Mouse (Mus musculus): ENCODE measurements around the gene Asb16.

The Asb16 gene

DNA sequence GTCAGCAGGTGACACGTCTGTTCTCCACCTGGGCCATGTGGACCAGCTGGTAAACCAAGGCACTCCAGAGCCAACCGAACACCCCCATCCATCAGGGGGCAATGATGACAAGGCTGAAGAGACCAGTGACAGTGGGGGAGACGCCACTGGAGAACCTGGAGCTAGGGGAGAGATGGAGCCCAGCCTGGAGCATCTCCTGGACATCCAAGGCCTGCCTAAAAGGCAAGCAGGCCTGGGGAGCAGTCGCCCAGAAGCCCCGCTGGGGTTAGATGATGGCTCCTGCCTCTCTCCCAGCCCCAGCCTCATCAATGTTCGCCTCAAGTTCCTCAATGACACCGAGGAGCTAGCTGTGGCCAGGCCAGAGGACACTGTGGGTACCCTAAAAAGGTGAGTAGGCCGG lies 18.9 kb downstream of the Asb16 start:
- no peak for DNase-seq (ENCODE audit: low spot score)

DNA sequence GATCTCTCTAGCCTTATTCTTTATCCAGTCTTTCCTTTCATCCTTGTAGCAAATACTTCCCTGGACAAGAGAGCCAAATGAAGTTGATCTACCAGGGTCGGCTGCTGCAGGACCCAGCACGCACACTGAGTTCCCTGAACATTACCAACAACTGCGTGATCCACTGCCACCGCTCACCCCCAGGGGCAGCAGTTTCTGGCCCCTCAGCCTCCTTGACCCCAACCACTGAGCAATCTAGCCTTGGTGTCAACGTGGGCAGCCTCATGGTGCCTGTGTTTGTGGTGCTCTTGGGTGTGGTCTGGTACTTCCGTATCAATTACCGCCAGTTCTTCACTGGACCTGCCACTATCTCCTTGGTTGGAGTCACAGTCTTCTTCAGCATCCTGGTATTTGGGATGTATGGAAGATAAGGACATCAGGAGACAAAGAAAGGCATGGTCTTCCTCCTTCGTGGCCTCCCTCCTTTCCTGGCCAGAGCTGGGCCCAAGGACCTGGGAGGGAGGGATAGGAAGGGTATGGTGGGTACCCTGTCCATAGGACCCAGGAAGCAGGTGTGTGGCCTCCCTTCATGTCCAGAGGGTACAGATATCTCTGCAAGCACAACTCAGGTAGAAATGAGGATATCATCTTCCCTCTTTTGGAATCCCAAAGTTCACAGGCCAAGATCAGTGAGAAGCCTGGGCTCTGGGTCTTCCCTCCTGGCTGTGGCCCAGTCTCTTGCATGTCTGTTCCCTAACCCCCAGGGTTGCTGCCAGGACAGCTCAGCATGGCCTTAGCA lies 19.7 kb downstream of the Asb16 start:
- DNase-seq (ENCODE audit: low spot score): no peak

DNA sequence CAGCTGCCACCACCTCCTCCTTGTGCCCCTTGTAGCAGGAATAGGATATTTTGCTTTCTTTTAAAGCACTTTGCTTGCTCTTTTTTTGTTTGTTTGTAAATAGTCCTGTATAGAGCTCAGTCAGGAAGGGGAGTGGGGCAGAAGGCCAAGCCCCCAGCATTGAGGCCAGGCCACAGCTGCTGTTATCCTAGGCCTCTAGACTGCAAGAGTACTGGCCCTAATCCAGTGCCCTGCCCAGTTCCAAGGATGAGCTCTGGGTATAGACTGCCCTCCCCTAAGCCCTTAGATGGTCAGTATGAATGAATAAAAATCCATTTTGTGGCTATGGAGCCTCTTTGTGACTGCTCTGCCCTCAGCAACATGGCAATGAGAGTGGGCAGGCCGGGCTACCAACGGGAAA lies 20.4 kb downstream of the Asb16 start:
- DNase-seq (ENCODE audit: low spot score): peak; percentile 57

DNA sequence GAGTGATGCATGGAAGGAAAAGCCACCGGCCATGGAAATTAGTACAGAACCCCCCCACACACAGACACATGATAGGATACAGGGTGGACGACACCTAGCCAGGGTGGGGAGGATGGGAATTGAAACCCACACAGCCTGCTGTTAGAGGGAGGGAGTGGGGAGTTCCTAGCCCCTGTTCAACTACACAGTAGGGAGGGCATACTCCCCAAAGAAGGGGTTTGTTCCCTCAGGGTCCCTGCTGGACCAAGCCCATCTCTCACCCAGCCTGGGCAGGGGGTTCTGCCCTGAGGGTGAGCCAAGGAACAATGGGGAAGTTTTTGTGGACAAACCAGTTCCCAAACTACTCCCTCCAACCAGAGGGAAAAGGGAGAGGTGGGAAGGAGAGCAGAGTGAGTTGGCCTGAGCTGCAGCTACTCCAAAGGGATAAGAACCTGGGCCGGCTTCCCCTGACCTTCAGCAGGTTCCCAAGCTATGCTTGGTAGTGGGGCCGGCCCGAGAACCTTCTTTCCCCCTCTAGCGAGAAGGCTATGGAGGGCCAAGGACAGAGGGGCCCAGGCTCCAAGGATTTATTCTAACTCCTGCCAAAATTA lies 21.1 kb downstream of the Asb16 start:
- no peak for DNase-seq (ENCODE audit: low spot score)

DNA sequence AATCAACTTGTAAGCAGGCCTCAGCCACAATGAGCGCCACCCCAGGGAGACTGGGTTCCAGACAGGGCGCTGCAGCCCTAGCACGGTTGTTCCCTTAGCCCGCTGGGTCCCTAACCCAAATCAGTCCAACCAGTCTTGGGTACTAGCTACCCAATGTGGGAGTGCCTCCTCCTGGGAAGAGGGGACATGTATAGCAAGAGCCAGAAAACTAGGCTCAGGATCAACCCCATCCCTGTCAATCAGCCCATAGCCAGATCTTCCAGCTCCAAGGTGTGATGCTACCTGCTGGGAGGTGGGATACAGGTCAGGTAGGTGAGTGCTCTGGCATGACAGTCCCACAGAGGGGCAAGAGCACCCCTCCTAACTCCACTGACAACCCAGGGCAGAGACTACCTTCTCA lies 21.6 kb downstream of the Asb16 start:
- DNase-seq (ENCODE audit: low spot score): no peak

DNA sequence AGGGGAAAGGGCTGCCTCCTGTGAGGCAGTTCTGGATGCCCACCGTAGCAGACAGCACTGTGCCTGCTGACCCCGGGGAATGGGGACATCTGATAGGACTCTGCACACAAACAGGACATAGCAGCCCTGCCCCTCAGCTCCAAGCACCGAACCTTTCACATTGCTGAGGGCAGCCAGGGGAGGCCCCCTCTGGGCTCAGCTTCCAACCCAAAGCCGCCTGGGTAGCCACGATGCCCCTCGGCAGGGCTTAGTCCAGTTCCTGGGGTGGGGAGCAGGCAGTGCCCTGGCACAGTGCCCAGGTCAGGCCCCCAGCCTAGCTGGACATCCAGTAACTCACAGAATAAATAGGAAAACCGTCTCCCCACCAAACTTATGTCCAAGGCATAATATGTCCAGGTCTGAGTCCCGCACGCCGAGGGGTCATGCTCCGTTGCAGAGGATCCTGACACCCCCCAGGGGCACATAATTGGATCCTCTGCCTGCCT lies 22.6 kb downstream of the Asb16 start:
- no peak for DNase-seq (ENCODE audit: low spot score)

DNA sequence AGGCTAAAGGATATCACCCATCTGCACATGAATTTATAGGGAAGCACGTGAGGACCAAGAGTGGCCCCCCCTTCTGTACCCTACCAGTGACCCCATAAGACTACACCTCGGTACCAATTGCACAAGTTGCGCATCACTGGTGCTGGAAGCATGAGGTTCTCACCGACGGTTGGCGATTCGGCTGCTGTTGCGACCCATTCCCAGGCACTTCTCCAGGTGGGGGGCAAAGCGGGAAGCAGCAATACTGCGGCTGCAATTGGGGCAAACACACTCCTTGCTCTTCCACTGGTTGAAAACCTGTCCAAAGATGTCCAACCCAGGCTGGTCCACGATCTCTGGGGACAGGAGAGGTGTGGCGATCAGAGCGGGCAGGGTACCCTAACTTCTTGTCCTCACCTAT lies 25.4 kb downstream of the Asb16 start:
- no peak for DNase-seq (ENCODE audit: low spot score)

DNA sequence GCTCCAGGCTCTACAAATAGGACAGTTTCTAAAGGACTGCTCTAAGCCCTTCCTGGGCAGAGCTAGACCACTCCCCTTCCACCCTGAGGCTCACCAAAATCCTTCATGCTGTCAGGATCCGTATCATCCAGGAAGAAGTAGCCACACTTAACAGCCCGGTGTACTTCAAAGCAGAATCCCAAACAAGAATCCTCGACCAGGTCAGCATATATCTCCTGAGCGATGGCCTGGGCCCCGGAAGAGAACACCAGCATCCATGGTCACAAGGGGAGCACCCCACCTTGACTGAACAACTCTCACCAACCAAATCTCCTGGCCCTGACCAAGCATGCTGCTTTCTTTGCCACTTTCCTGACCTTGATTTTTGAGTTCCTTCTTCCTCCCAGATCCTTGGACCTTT lies 25.9 kb downstream of the Asb16 start:
- DNase-seq (ENCODE audit: low spot score): no peak

DNA sequence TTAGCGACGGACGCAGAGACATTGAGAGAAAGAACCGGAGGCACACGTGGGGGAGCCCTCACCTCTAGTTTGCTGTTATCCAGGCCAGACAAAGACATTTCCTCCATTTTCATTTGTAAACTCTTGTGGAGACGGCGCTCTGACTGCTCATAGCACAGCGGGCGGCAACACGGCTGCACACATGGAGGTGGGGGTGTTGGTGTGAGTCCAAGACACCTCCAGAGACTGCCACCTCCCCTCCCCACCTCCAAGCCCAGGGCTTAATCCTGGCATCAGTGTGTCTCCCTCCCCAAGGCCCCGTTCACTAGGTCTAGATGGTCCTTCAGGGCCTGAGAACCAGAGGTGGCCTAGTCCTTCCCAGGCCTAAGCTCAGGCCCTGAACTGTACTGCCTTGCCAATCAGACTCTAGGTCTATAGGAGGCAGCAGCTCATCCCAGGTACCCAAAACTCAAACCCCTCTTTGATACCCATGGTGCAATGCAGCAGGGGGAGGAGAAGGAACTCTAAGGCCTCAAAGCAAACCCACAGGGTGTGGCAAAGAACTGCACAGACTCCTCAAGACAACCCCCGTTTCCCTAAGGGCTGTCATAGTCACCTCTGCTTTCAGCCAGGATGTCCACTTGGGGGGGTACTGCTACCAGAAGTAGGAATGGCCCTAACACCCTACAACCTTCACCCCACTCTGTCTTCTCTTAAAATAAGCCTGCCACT lies 26.5 kb downstream of the Asb16 start:
- peak; percentile 70 for DNase-seq (ENCODE audit: low spot score)

DNA sequence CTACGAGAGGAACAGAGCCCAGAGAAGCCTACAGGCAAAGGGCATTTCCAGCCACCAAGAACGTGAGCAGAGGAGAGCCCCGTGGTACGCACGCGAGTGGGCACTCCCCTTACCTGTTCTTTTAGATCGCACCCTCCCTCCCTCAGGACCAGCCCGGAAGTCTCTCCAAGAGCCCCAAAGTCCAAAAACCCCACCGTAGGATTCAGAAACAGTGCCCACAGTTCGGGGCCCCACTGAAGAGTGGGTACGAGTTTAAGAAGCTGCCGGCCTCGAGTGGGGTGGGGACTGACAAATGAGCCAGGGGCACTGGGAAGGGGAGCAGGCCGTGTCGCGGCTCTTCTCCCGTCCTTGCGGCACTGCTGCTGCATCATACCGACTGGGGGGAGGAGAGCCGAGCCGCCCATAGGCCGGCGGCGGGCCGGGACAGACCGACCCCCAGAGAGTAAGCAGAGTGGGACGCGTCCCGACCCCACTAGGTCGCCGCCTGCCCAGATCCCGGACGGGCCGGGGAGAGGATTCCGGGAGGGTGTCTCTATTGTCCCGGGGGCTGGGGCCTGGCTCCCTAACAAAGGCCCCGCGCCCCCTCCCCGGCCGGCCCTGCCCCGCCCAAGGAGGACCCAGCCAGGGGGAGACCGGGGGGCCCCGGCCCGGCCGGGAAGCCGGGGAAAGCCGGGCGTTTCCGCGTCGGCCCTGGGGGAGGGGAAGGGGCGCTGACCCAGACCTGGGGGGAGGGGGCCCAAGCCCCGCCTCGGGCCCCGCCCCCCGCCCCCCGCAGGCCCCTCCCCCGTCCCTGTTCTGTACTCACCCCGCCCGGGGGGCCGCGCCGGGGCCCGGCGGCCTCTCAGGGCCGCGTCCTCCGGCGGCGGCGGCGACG lies 27.3 kb downstream of the Asb16 start:
- peak; percentile 58 for DNase-seq (ENCODE audit: low spot score)

DNA sequence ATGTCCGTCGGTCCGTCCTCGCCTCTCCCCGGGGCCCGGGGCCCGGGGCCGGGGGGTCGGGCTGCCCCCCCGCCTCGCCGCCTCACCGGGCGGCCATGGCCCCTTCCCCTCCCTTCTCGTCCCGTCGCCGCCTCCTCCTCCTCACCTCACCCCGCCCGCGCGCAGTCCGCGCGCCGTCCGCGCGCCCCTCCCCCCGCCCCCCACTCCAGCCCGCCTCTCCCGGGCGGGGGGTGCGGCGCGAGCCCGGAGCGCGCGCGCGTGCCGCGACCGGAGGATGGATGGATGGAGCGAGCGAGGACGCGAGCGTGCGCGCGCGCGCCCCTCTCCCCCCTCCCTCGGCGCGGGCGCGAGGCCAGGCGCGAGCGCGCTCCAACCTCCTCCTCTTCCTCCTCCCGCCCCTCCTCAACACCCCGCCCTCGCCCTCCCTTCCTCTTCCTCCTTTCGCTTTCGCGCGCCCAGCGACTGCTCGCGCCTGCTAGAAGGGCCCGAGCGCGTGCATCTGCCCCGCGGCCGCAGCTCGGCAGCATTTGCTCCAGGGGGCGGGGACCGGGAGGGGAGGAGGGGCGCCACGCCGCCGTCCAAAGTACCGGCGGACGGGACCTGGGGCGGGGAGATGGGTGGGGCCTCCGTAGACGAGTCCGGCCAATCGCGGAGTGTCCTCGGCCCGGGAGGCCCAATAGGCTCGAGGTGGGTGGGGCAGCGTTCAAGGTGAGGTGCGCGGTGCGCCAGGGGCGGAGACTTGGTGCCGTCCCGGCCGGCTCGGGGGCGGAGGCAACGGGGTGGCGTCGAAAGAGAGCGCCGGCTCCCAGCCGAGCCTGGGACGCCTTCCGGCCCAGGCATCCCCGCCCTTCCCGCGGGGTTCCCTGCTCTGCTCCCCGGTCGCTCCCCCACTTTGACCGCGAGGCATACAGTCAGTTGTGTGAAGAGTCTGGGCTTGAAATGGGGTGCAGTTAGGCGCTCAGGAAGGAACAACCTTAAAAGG lies 28.2 kb downstream of the Asb16 start, which contains the start of gene Atxn7l3:
Atxn7l3 (minus strand) TSS at position 141 of the 982 bp plus-strand sequence.
- peak; percentile 98 for DNase-seq (ENCODE audit: low spot score)

DNA sequence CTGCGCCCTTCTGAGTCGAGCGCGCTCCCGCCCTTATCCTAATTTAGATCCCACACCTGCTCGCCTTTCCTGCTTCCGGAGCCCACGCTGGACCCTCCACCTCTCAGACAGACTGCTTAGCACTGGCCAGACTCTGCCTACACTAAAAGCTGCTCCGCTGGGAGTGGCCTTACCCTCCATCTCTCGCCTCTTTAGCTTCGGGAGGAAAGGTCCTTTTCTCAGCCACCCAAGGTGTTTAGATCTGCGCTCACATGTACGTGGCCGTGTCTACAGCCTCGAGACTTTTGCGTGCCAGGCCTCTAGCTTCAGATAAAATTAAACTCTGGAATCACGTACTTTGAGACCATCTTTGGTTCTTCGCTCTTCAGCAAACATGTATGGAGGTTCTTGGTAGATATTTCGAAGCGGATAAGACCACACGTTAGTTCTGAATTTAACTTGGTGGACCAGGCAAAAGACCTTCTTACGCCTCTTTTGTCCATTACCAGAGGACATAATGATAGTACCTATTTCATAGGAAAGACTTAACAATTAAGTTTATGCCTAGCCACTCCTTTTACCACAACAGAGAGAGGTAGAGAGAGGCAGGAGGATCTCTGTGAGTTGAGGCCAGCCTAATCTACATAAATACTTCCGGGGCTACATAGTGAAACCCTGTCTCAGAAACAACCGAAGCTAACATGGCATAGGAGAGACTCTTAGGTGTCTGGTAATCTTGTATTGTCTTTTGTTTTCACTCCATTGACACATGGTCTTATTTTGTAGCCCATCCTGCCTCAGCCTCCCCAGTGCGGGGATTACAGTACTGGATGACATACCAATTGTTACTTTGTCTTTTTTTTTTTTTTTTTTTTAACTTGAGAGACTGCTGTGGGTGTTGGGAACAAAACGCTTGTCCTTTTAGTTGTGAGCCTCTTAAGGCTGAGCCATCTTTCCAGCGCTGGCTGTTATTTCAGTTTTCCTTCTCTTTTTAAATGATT lies 29.3 kb downstream of the Asb16 start:
- DNase-seq (ENCODE audit: low spot score): no peak

DNA sequence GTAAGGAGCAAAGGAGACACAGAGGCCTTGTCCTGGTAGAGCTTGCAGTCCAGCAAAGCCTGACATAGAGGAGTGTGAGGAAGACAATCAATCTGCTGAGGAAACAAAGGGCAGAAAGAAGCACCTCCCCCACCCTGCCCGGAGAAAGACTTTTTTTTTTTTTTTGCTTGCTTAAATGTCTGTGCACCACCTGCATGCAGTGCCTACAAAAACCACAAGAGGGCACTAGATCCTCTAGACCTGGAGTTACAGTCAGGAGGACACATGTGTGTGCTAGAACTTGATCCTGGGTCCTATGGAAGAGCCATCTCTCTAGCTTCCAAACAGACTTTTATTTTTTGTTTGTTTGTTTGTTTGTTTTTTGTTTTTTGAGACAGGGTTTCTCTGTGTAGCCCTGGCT lies 31.3 kb downstream of the Asb16 start:
- peak; percentile 67 for DNase-seq (ENCODE audit: low spot score)

DNA sequence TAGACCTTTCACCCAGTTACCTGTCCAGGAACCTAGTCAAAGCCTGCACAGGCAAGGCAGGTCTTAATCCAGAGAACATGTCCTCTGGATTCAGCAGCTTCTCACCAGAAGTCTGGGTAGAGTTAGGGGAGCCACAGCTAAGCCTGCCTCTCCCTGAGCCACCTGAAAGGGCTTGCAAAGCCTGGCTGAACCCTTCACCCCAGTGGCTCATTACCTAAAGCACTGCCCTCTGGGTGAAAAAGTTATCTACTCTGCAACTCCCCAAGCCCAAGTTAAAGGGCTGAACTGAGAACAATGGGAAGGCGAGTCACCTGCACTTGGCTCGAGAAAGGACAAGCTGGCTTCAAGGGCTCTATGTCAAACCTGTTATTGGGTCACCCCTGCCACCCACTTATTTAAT lies 35.6 kb downstream of the Asb16 start:
- no peak for DNase-seq (ENCODE audit: low spot score)

DNA sequence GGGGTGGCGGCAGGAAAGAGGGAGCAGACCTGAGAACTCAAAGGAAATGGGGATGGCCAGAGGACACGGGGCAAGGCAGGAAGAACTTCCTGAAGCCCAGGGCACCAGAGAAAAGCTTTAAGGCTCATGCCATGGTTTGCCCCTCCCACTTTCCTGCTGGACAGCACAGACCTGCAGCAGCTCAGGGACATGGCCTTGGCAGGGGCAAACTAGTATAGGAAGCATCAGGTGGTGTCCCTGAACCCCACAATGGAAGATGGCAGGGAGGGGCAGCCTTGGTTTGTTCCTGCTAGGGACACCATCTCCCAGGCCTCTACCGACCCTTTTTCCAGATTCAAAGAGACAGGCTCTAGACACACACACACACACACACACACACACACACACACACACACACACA lies 36.8 kb downstream of the Asb16 start:
- no peak for DNase-seq (ENCODE audit: low spot score)

DNA sequence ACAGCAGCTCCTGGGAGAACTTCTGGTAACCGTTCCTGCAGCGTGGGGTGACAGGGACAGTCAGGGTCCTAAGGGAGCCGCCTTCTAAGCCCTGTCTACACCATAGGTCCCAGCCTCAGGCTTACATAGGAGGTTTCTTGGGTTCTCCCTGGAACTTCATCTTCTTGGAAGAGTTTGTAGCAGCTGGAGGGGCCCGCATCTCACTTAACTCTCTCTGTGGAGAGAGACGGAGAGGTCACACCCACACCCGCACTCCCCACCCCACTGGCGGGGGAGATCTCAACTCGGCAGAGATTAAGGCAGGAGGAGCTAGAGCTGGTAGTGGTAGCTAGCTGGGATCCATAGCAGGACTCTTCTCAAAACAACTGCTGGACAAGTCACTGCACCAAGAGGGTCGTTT lies 39.6 kb downstream of the Asb16 start:
- no peak for DNase-seq (ENCODE audit: low spot score)

DNA sequence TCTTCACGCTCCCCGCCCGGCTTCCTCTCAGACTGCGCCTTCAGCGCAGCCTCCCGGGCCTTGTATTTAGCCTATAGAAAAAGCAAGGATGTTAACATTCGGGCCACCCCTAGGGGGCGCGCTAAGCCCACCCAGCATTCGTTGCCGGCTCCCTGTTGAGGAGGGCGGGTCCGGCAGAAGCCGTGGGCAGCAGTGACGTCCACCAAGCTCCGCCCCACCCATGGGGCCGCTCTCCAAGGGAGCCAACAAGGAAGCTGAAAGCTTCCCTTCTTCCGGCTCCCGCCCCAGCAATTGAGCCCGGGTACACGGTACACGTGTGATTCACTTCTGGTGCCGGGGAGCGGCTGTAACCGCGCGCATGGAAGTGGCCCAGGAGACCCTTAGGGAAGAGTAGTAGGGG lies 40.4 kb downstream of the Asb16 start:
- DNase-seq (ENCODE audit: low spot score): peak; percentile 88

DNA sequence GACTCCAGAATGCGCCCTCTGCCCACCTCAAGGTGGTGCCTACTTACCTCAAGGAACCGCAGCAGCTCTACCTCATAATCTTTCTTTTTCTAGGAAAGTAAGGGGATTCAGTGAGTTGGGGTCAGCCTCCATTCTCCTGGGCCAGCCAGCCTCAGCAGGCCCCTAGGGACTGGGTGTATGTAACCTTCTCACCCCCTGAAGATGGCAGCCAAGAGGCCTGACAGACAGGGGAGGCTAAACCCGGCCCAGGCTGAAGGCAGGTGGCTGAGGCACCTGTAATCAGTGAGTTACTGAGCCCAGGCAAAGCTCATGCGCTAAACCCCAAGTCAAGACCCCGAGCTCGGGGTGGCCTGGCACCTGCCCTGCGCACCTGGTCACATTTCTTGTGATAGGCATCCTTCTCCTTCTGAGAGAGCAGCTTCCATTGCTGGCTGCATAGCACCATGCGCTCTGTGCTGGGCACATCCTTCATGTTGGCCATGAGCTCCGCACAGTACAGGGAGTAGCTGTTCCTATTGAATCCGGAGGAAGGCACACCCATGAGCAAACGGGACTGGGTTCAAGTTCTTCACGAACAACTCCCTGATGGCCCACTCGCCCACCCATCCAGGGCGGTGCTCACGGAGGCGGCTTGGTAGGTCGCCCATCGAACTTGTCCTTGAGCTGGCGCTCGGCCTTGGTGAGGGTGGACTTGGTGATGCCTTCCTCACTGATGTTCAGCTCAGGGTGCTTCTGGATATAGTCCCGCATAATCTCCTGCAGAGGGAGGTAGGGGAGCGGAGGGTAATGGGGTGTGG lies 41.5 kb downstream of the Asb16 start:
- no peak for DNase-seq (ENCODE audit: low spot score)

All from adipocyte (in vitro differentiated cells).